Mouse (Mus musculus) limb, embryonic 14.5 days (tissue): ENCODE measurements around the gene Gpr162. TPM values are rescaled to one million over a fixed set of nuclear protein-coding genes. Genes with fewer than 3 reads are reported as not detected.

Experiments
- ATAC-seq: fragments of 200-750 bp; cut with Nextera tagmentation; 2 replicates; pipeline ENCODE4 v1.8.0; 2017; ENCODE audit warnings: low read depth, moderate number of reproducible peaks, moderate TSS enrichment; ENCODE audit not compliant: low FRiP score
- DNase-seq: peaks from one replicate; pipeline ENCODE4 v3.0.0-alpha.2; 2015; ENCODE audit warnings: low spot score
- H3K27ac ChIP-seq: fragments of 300-500 bp; sonication (generic); replicated peaks from 2 replicates; pipeline ENCODE4 v1.5.1; 2014; ENCODE audit warnings: low read depth, mild to moderate bottlenecking, low read length, moderate library complexity, mixed read lengths
- H3K27me3 ChIP-seq: fragments of 300-500 bp; sonication (generic); 2 replicates; pipeline ENCODE4 v1.6.1; 2014; ENCODE audit warnings: low read length, mixed read lengths; ENCODE audit not compliant: control insufficient read depth, insufficient read depth
- H3K36me3 ChIP-seq: fragments of 300-500 bp; sonication (generic); 2 replicates; pipeline ENCODE4 v1.6.1; 2014; ENCODE audit warnings: mild to moderate bottlenecking, low read length, moderate library complexity, mixed read lengths; ENCODE audit not compliant: control insufficient read depth, insufficient read depth
- H3K4me1 ChIP-seq: fragments of 300-500 bp; sonication (generic); 2 replicates; pipeline ENCODE4 v1.6.1; 2014; ENCODE audit warnings: antibody characterized with exemption, low read length, mixed read lengths; ENCODE audit not compliant: control insufficient read depth, insufficient read depth
- H3K4me2 ChIP-seq: fragments of 300-500 bp; sonication (generic); replicated peaks from 2 replicates; pipeline ENCODE4 v1.6.1; 2014; ENCODE audit warnings: low read depth, mild to moderate bottlenecking, low read length, moderate library complexity; ENCODE audit not compliant: severe bottlenecking
- H3K4me3 ChIP-seq: fragments of 300-500 bp; sonication (generic); replicated peaks from 2 replicates; pipeline ENCODE4 v1.5.1; 2014; ENCODE audit warnings: low read length
- H3K9ac ChIP-seq: fragments of 300-500 bp; sonication (generic); 2 replicates; pipeline ENCODE4 v1.6.1; 2014; ENCODE audit warnings: mild to moderate bottlenecking, low read depth, low read length, moderate library complexity; ENCODE audit not compliant: severe bottlenecking
- H3K9me3 ChIP-seq: fragments of 300-500 bp; sonication (generic); 2 replicates; pipeline ENCODE4 v1.6.1; 2016; ENCODE audit warnings: low read length; ENCODE audit not compliant: control insufficient read depth
- POLR2A ChIP-seq: fragments of 200-500 bp; IDR thresholded peaks from 2 replicates; pipeline ENCODE4 v1.8.0; 2012; ENCODE audit warnings: inconsistent platforms, mild to moderate bottlenecking, moderate library complexity, borderline replicate concordance; ENCODE audit not compliant: insufficient read depth, insufficient read length; ENCODE audit errors: extremely low read depth
- WGBS: fragments of 180-500 bp; shearing (Covaris S2); extraction: QIAGEN DNeasy Blood & Tissue Kit; methylation state at CpG from one replicate; pipeline ENCODE4 v1.1.7; 2014; 5-methylcytosine and 5-hydroxymethylcytosine counted together
- polyA plus RNA-seq, 2 experiments: library from polyadenylated mRNA; depleted of rRNA in 1 of 2; stranded (reverse) in 1 of 2; unstranded in 1 of 2; fragments of >200 nt; fragmentation: Nextera tagmentation in 1 of 2; extraction: Ambion mirVana in 1 of 2; gene quantifications; 2 replicates each; pipeline versions ENCODE4 v1.2.1 to v1.2.3; 2012 to 2014

Gene Gpr162
- polyA plus RNA-seq, 2 experiments: 2.1 to 7.5 TPM

GRCm38 (mm10) chr6:124814448-124814847 lies 49.3 kb downstream of the Gpr162 start:
- Histone ChIP-seq H3K27ac (peak overlapping the region; percentile 79; the same call in 1 of the 2 replicates), H3K4me3 (peak overlapping the region; percentile 48), H3K9me3 (no peaks in the 10 kb centered on the region), H3K27me3 (no peaks in the 10 kb centered on the region), H3K9ac (peak overlapping the region; percentile 65; the same call in 1 of the 2 replicates), H3K4me2 (peak overlapping the region; percentile 72), H3K4me1 (peaks cover 28% of the 10 kb centered on the region), H3K36me3 (peaks cover 72% of the 10 kb centered on the region)
- DNase-seq (no peak), ATAC-seq (peak; percentile 16)
- 23% methylated on average over 8 of the region's 8 CpGs for WGBS
- TF ChIP-seq POLR2A: no peak

GRCm38 (mm10) chr6:124813933-124814332 lies 49.9 kb downstream of the Gpr162 start, which contains the start of gene Tpi1:
Gene Tpi1 (minus strand): TSS chr6:124814296.
- ATAC-seq (peak; percentile 89), DNase-seq (peak; percentile 95)
- peaks cover 67% of the 10 kb centered on the region for H3K36me3 ChIP-seq
- 0% methylated on average over 21 of the region's 22 CpGs for WGBS
- H3K9ac ChIP-seq: peak within 1 kb of the TSS; percentile 65
- peak within 1 kb of the TSS; percentile 79 for H3K27ac ChIP-seq
- H3K9me3 ChIP-seq: no peaks in the 10 kb centered on the region
- peak; percentile 97; the same call in 1 of the 2 replicates for TF ChIP-seq POLR2A
- H3K27me3 ChIP-seq: no peaks in the 10 kb centered on the region
- H3K4me2 ChIP-seq: peak within 1 kb of the TSS; percentile 72
- H3K4me3 ChIP-seq: peak within 1 kb of the TSS; percentile 48
- H3K4me1 ChIP-seq: peaks cover 28% of the 10 kb centered on the region

GRCm38 (mm10) chr6:124813496-124813895 lies 50.3 kb downstream of the Gpr162 start:
- peak overlapping the region; percentile 72 for H3K4me2 ChIP-seq
- H3K9ac ChIP-seq: peak overlapping the region; percentile 65
- DNase-seq: peak; percentile 87
- H3K4me1 ChIP-seq: peaks cover 28% of the 10 kb centered on the region
- TF ChIP-seq POLR2A: no peak
- peak overlapping the region; percentile 48 for H3K4me3 ChIP-seq
- 0% methylated on average over 18 of the region's 18 CpGs for WGBS
- peak; percentile 59 for ATAC-seq
- H3K27me3 ChIP-seq: no peaks in the 10 kb centered on the region
- peak overlapping the region; percentile 79 for H3K27ac ChIP-seq
- H3K36me3 ChIP-seq: peaks cover 62% of the 10 kb centered on the region
- no peaks in the 10 kb centered on the region for H3K9me3 ChIP-seq

- DNase-seq: no peak
- ATAC-seq: no peak
- no peaks in the 10 kb centered on the region for H3K27me3 ChIP-seq
- H3K4me2 ChIP-seq: peak overlapping the region; percentile 72
- H3K4me1 ChIP-seq: peaks cover 33% of the 10 kb centered on the region
- H3K36me3 ChIP-seq: peaks cover 56% of the 10 kb centered on the region
- no peak for TF ChIP-seq POLR2A
- H3K9me3 ChIP-seq: no peaks in the 10 kb centered on the region
- 14% methylated on average over 9 of the region's 9 CpGs for WGBS
- peak overlapping the region; percentile 79 for H3K27ac ChIP-seq
- H3K4me3 ChIP-seq: peak overlapping the region; percentile 48
- peak overlapping the region; percentile 65 for H3K9ac ChIP-seq
These were observed 50.9 kb downstream of the Gpr162 start for GRCm38 (mm10) chr6:124812848-124813247.

GRCm38 (mm10) chr6:124811701-124812560 lies 51.9 kb downstream of the Gpr162 start:
- peaks cover 47% of the 10 kb centered on the region for H3K36me3 ChIP-seq
- H3K27ac ChIP-seq: no peak overlapping the region; the same call in 1 of the 2 replicates
- H3K4me2 ChIP-seq: peak overlapping the region; percentile 72
- H3K9me3 ChIP-seq: no peaks in the 10 kb centered on the region
- WGBS: 78% methylated on average over 24 of the region's 24 CpGs
- peaks cover 33% of the 10 kb centered on the region for H3K4me1 ChIP-seq
- no peak for ATAC-seq
- H3K9ac ChIP-seq: peak overlapping the region; percentile 65
- H3K27me3 ChIP-seq: no peaks in the 10 kb centered on the region
- peak overlapping the region; percentile 48 for H3K4me3 ChIP-seq
- DNase-seq: no peak
- TF ChIP-seq POLR2A: no peak
